Mouse (Mus musculus) MEL (cell line): ENCODE results near the gene Micu1. TPM values are rescaled to one million over a fixed set of nuclear protein-coding genes. Genes with fewer than 3 reads are reported as not detected.

ENCODE experiments used
- DNase-seq: peaks from one replicate; pipeline ENCODE4 v3.0.0; 2011; ENCODE audit warnings: low read depth, low spot score
- H3K27ac ChIP-seq: 2 replicates; pipeline ENCODE4 v1.5.1; 2012; ENCODE audit warnings: low read depth, mild to moderate bottlenecking, control low read depth, low read length, moderate library complexity; ENCODE audit not compliant: control insufficient read depth
- H3K27me3 ChIP-seq, 2 experiments: fragments of 150-350 bp in 1 of 2; sonication (generic) in 1 of 2; 2 replicates each; pipeline ENCODE4 v1.6.1; 2012; ENCODE audit warnings: low read length in 2 of 2, mild to moderate bottlenecking in 2 of 2, improper control_type of control experiment in 1 of 2, moderate library complexity in 1 of 2; ENCODE audit not compliant: insufficient read depth in 2 of 2, control insufficient read depth in 1 of 2
- H3K36me3 ChIP-seq, 2 experiments: 2 replicates each; pipeline ENCODE4 v1.6.1; 2012 to 2014; ENCODE audit warnings: low read length in 2 of 2, improper control_type of control experiment in 1 of 2, inconsistent platforms in 1 of 2, mild to moderate bottlenecking in 1 of 2; ENCODE audit not compliant: insufficient read depth in 2 of 2, control insufficient read depth in 1 of 2
- H3K4me1 ChIP-seq, 2 experiments: fragments of 150-350 bp in 1 of 2; sonication (generic) in 1 of 2; 2 replicates each; pipeline ENCODE4 v1.6.1; 2012; ENCODE audit warnings: low read length in 2 of 2, improper control_type of control experiment in 1 of 2, mild to moderate bottlenecking in 1 of 2; ENCODE audit not compliant: insufficient read depth in 2 of 2, control insufficient read depth in 1 of 2
- H3K4me3 ChIP-seq, 2 experiments: fragments of 150-350 bp in 1 of 2; sonication (generic) in 1 of 2; 2 replicates each; pipeline ENCODE4 v1.5.1; 2012; ENCODE audit warnings: low read depth in 2 of 2, low read length in 2 of 2, mild to moderate bottlenecking in 2 of 2, moderate library complexity in 2 of 2, control low read depth in 1 of 2, improper control_type of control experiment in 1 of 2; ENCODE audit not compliant: control insufficient read depth in 1 of 2, insufficient read depth in 1 of 2
- H3K79me2 ChIP-seq: 2 replicates; pipeline ENCODE4 v1.6.1; 2012; ENCODE audit warnings: mild to moderate bottlenecking, low read length, moderate library complexity; ENCODE audit not compliant: control insufficient read depth, poor library complexity, insufficient read depth
- H3K9ac ChIP-seq: 2 replicates; pipeline ENCODE4 v1.6.1; 2012; ENCODE audit warnings: low read depth, mild to moderate bottlenecking, control low read depth, low read length, moderate library complexity; ENCODE audit not compliant: control insufficient read depth, poor library complexity, severe bottlenecking
- H3K9me3 ChIP-seq: fragments of 150-350 bp; sonication (generic); replicated peaks from 2 replicates; pipeline ENCODE4 v1.6.1; 2012; ENCODE audit warnings: mild to moderate bottlenecking, low read length, improper control_type of control experiment, moderate library complexity; ENCODE audit not compliant: insufficient read depth
- CHD1 ChIP-seq: IDR thresholded peaks from 2 replicates; pipeline ENCODE4 v1.6.1; 2012; ENCODE audit warnings: low read depth, mild to moderate bottlenecking, inconsistent platforms, low read length, improper control_type of control experiment
- CTCF ChIP-seq, 3 experiments: IDR thresholded peaks in 2 of 3; conservative IDR thresholded peaks in 1 of 3; 2 replicates each; pipeline ENCODE4 v1.5.1; 2011 to 2012; ENCODE audit warnings: low read length in 3 of 3, low read depth in 2 of 3, mild to moderate bottlenecking in 2 of 3, improper control_type of control experiment in 1 of 3, inconsistent platforms in 1 of 3, mixed read lengths in 1 of 3, moderate library complexity in 1 of 3; ENCODE audit not compliant: control insufficient read depth in 1 of 3, insufficient read depth in 1 of 3, poor library complexity in 1 of 3, severe bottlenecking in 1 of 3
- ELF1 ChIP-seq: IDR thresholded peaks from 2 replicates; pipeline ENCODE4 v1.6.1; 2014; ENCODE audit warnings: low read depth, mild to moderate bottlenecking, inconsistent platforms, low read length, improper control_type of control experiment, moderate library complexity
- GATA1 ChIP-seq: IDR thresholded peaks from 2 replicates; pipeline ENCODE4 v1.6.1; 2011; ENCODE audit warnings: low read depth, low read length, improper control_type of control experiment
- MAX ChIP-seq: IDR thresholded peaks from 2 replicates; pipeline ENCODE4 v1.6.1; 2011; ENCODE audit warnings: low read length, improper control_type of control experiment
- MAZ ChIP-seq: IDR thresholded peaks from 2 replicates; pipeline ENCODE4 v1.6.1; 2012; ENCODE audit warnings: low read depth, mild to moderate bottlenecking, inconsistent platforms, low read length, improper control_type of control experiment
- MEF2A ChIP-seq: IDR thresholded peaks from 2 replicates; pipeline ENCODE4 v1.6.1; 2014; ENCODE audit warnings: low read depth, mild to moderate bottlenecking, inconsistent platforms, low read length, improper control_type of control experiment; ENCODE audit not compliant: poor library complexity, insufficient replicate concordance, severe bottlenecking; ENCODE audit errors: extremely low read depth
- MYC ChIP-seq: IDR thresholded peaks from 2 replicates; pipeline ENCODE4 v1.6.1; 2011; ENCODE audit warnings: low read depth, mild to moderate bottlenecking, low read length, improper control_type of control experiment, moderate library complexity
- NRF1 ChIP-seq: IDR thresholded peaks from 2 replicates; pipeline ENCODE4 v1.6.1; 2014; ENCODE audit warnings: low read depth, mild to moderate bottlenecking, inconsistent platforms, low read length, improper control_type of control experiment, moderate library complexity; ENCODE audit not compliant: poor library complexity, insufficient read depth, severe bottlenecking
- POLR2A ChIP-seq, 2 experiments: IDR thresholded peaks; 2 replicates each; pipeline ENCODE4 v1.6.1; 2011 to 2012; ENCODE audit warnings: low read length in 2 of 2, mild to moderate bottlenecking in 2 of 2, control low read depth in 1 of 2, improper control_type of control experiment in 1 of 2, low read depth in 1 of 2, moderate library complexity in 1 of 2; ENCODE audit not compliant: control insufficient read depth in 1 of 2, insufficient read depth in 1 of 2, poor library complexity in 1 of 2
- POLR2AphosphoS2 ChIP-seq: IDR thresholded peaks from 2 replicates; pipeline ENCODE4 v1.6.1; 2011; ENCODE audit warnings: low read length, improper control_type of control experiment
- POLR2AphosphoS5 ChIP-seq: IDR thresholded peaks from 2 replicates; pipeline ENCODE4 v1.6.1; 2012; ENCODE audit warnings: low read depth, borderline replicate concordance, mild to moderate bottlenecking, inconsistent platforms, low read length, moderate library complexity, mixed read lengths
- RAD21 ChIP-seq: IDR thresholded peaks from 2 replicates; pipeline ENCODE4 v1.6.1; 2011; ENCODE audit warnings: mild to moderate bottlenecking, low read depth, low read length, improper control_type of control experiment
- SMC3 ChIP-seq: IDR thresholded peaks from 2 replicates; pipeline ENCODE4 v1.6.1; 2011; ENCODE audit warnings: low read depth, low read length, improper control_type of control experiment
- TAL1 ChIP-seq: IDR thresholded peaks from 2 replicates; pipeline ENCODE4 v1.6.1; 2012; ENCODE audit warnings: mild to moderate bottlenecking, inconsistent platforms, low read length, moderate library complexity, mixed read lengths
- USF1 ChIP-seq: IDR thresholded peaks from 2 replicates; pipeline ENCODE4 v1.6.1; 2014; ENCODE audit warnings: low read depth, mild to moderate bottlenecking, inconsistent platforms, low read length, improper control_type of control experiment, moderate library complexity
- USF2 ChIP-seq, 2 experiments: IDR thresholded peaks; 2 replicates each; pipeline ENCODE4 v1.6.1; 2011 to 2012; ENCODE audit warnings: improper control_type of control experiment in 2 of 2, low read length in 2 of 2, borderline replicate concordance in 1 of 2, inconsistent platforms in 1 of 2, low read depth in 1 of 2, mild to moderate bottlenecking in 1 of 2; ENCODE audit not compliant: insufficient read depth in 1 of 2
- ZC3H11A ChIP-seq: IDR thresholded peaks from 2 replicates; pipeline ENCODE4 v1.6.1; 2012; ENCODE audit warnings: low read depth, mild to moderate bottlenecking, inconsistent platforms, low read length, improper control_type of control experiment
- ZNF384 ChIP-seq: IDR thresholded peaks from 2 replicates; pipeline ENCODE4 v1.6.1; 2012; ENCODE audit warnings: low read depth, mild to moderate bottlenecking, inconsistent platforms, low read length, improper control_type of control experiment
- polyA plus RNA-seq, 2 experiments: library from polyadenylated mRNA; stranded (reverse) in 1 of 2; unstranded in 1 of 2; fragments of >175 nt in 1 of 2; fragments of >200 nt in 1 of 2; gene quantifications; 2 replicates each; pipeline versions ENCODE4 v1.2.1 to v1.2.4; 2012; ENCODE audit warnings: low replicate concordance in 2 of 2, low read depth in 1 of 2; ENCODE audit not compliant: insufficient read length in 2 of 2, insufficient read depth in 1 of 2, missing spikeins in 1 of 2
- total RNA-seq: library from RNA; depleted of rRNA; stranded (reverse); fragments of 300-350 nt; gene quantifications from 2 replicates; pipeline ENCODE4 v1.2.3, GENCODE M21; 2012

Micu1 gene
- total and polyA plus RNA-seq, 3 experiments: 18.0 to 26.8 TPM; not detected in 1

- Histone ChIP-seq H3K4me3 (no peak overlapping the region), H3K9me3 (no peaks in the 10 kb centered on the region), H3K27me3 (no peaks in the 10 kb centered on the region), H3K36me3 (peaks cover 0 to 2% of the 10 kb centered on the region in 2 experiments; a peak in 1 of 4 replicates), H3K27ac (no peak overlapping the region), H3K4me1 (no peaks in the 10 kb centered on the region), H3K9ac (no peak overlapping the region), H3K79me2 (no peaks in the 10 kb centered on the region)
- no peak for DNase-seq
- TF ChIP-seq ZNF384 (0 out of 2 replicates have a peak, but pooled peaks have one; percentile 15), POLR2A (IDR thresholded peaks at IDR 0.05; ENCODE audit: control insufficient read depth in 1 of 2, insufficient read depth in 1 of 2, low read depth in 1 of 2, low read length in 2 of 2, poor library complexity in 1 of 2) (no peak)
Observed at GRCm38 (mm10) chr10:59898935-59899334, 196.7 kb downstream of the Micu1 start.

- H3K79me2 ChIP-seq: no peaks in the 10 kb centered on the region
- no peak overlapping the region for H3K4me3 ChIP-seq
- H3K4me1 ChIP-seq: no peaks in the 10 kb centered on the region
Observed at GRCm38 (mm10) chr10:59899341-59900173, 197.3 kb downstream of the Micu1 start.

GRCm38 (mm10) chr10:59900174-59900435, 197.8 kb downstream of the Micu1 start:
- H3K27me3 ChIP-seq: no peaks in the 10 kb centered on the region

More at GRCm38 (mm10) chr10:59899341-59900173, 197.3 kb downstream of the Micu1 start:
- no peak overlapping the region for H3K27ac ChIP-seq
- no peak overlapping the region for H3K9ac ChIP-seq
- DNase-seq: no peak
- H3K27me3 ChIP-seq: no peaks in the 10 kb centered on the region
- peaks cover 0 to 2% of the 10 kb centered on the region in 2 experiments; a peak in 1 of 4 replicates for H3K36me3 ChIP-seq
- no peak for TF ChIP-seq MAX
- no peak for TF ChIP-seq ELF1
- no peak for TF ChIP-seq TAL1
- TF ChIP-seq POLR2AphosphoS2: peak; percentile 19; the same call in 1 of the 2 replicates
- H3K9me3 ChIP-seq: no peaks in the 10 kb centered on the region

More at GRCm38 (mm10) chr10:59900174-59900435, 197.8 kb downstream of the Micu1 start:
- Histone ChIP-seq H3K27ac (no peak overlapping the region), H3K36me3 (peaks cover 0 to 2% of the 10 kb centered on the region in 2 experiments; a peak in 1 of 4 replicates), H3K79me2 (no peaks in the 10 kb centered on the region), H3K9ac (no peak overlapping the region), H3K4me3 (no peak overlapping the region), H3K4me1 (no peaks in the 10 kb centered on the region), H3K9me3 (no peaks in the 10 kb centered on the region)
- TF ChIP-seq ZC3H11A (no peak), USF1 (no peak), POLR2A (IDR thresholded peaks at IDR 0.05; ENCODE audit: control insufficient read depth in 1 of 2, insufficient read depth in 1 of 2, low read depth in 1 of 2, low read length in 2 of 2, poor library complexity in 1 of 2) (no peak), CTCF (IDR thresholded peaks at IDR 0.05 in 2 of 3, conservative IDR thresholded peaks at IDR 0.05 in 1 of 3; ENCODE audit: control insufficient read depth in 1 of 3, insufficient read depth in 1 of 3, low read depth in 2 of 3, low read length in 3 of 3, poor library complexity in 1 of 3, severe bottlenecking in 1 of 3) (no peak), MAZ (no peak), USF2 (IDR thresholded peaks at IDR 0.05; ENCODE audit: borderline replicate concordance in 1 of 2, insufficient read depth in 1 of 2, low read depth in 1 of 2, low read length in 2 of 2) (no peak), NRF1 (no peak), POLR2AphosphoS5 (no peak), MYC (no peak), TAL1 (no peak), GATA1 (no peak), MEF2A (no peak), RAD21 (no peak), CHD1 (no peak), SMC3 (no peak)
- no peak for DNase-seq
